25 mouse cellular contexts compared by ENCODE assay signal in the genomic region with DNA sequence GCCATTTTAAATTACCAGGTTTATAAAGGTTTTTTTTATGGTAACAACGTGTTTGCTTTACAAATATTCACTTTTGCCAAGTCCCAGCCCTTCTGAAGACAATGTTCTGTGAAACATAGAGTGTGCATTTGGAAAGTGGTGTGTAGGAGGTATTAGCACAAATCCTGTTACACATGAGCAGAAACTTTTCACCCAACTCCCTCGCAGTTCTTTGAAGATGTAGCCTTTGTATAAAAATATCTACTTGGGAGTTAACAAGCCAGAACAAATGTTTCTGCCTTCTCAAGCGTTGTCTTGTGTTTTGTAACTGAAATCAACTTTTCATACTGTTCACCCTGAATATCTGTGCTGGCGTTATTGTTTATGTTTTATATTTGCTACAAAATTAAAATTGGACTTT.
DNase-seq lines count a peak whose midpoint lies in the region; ATAC-seq and TF ChIP-seq lines count a peak whose summit lies in the region.
"Had no signal": no experiment of that assay in that cellular context is flagged by ENCODE, and none has a peak within 500 bp of the region (broad histone marks: within the 10 kb centered on the region; RNA-seq: fewer than 3 reads in every experiment).

No protein-coding gene starts in this region.

- peak; percentile 72; the same call in 1 of the 2 replicates for ATAC-seq in kidney, embryonic 14.5 days (ENCODE audit: low FRiP score, low TSS enrichment)
- ATAC-seq: CD4-positive, CD25-positive, alpha-beta regulatory T cell, adult 4 months; hindbrain, embryonic 16.5 days; intestine, embryonic 16.5 days; liver, embryonic 12.5 days; midbrain, embryonic 15.5 days had no signal

- no peaks in the 10 kb centered on the region for H3K27me3 ChIP-seq in kidney, embryonic 14.5 days (ENCODE audit: control insufficient read depth, insufficient read depth, low read length)
- no peaks in the 10 kb centered on the region for H3K27me3 ChIP-seq in kidney, adult 2 months (replicated peaks; ENCODE audit: control insufficient read depth, insufficient read depth, low read length)
- H3K27me3 ChIP-seq: embryonic facial prominence, embryonic 15.5 days; heart, embryonic 12.5 days; limb, embryonic 13.5 days; liver, embryonic 12.5 days; midbrain, embryonic 15.5 days; neural tube, embryonic 13.5 days had no signal

- WGBS in kidney, embryonic 14.5 days = 26% methylated on average over 4 of the region's 4 CpGs
- WGBS in kidney, adult 2 months = 28% methylated on average over 4 of the region's 4 CpGs

- H3K4me1 ChIP-seq in kidney, embryonic 14.5 days (ENCODE audit: control insufficient read depth, insufficient read depth, low read length) = peaks cover 4% of the 10 kb centered on the region; the same call in 1 of the 2 replicates
- H3K4me1 ChIP-seq in kidney, adult 2 months (ENCODE audit: control insufficient read depth, insufficient read depth, low read length) = no peaks in the 10 kb centered on the region
- H3K4me1 ChIP-seq: embryonic facial prominence, embryonic 15.5 days; heart, embryonic 12.5 days; hindbrain, embryonic 10.5 days; limb, embryonic 13.5 days; liver, embryonic 12.5 days; midbrain, embryonic 15.5 days; neural tube, embryonic 13.5 days had no signal

- no peak overlapping the region for H3K27ac ChIP-seq in kidney, embryonic 14.5 days (ENCODE audit: low read depth, low read length)
- H3K27ac ChIP-seq in kidney, adult 2 months (ENCODE audit: insufficient read depth, low read depth, low read length) = no peak overlapping the region
- H3K27ac ChIP-seq: embryonic facial prominence, embryonic 15.5 days; hindbrain, embryonic 10.5 days; limb, embryonic 13.5 days; liver, embryonic 12.5 days; midbrain, embryonic 15.5 days; neural tube, embryonic 13.5 days had no signal

- H3K4me3 ChIP-seq in kidney, embryonic 14.5 days (ENCODE audit: low read length) = no peak overlapping the region
- H3K4me3 ChIP-seq in kidney, adult 2 months (ENCODE audit: insufficient read depth, low read depth, low read length) = no peak overlapping the region
- H3K4me3 ChIP-seq: embryonic facial prominence, embryonic 15.5 days; heart, embryonic 12.5 days; hindbrain, embryonic 10.5 days; limb, embryonic 13.5 days; liver, embryonic 12.5 days; midbrain, embryonic 15.5 days; neural tube, embryonic 13.5 days had no signal

- no peak overlapping the region for H3K4me2 ChIP-seq in kidney, embryonic 14.5 days (replicated peaks; ENCODE audit: low read depth, low read length)
- H3K4me2 ChIP-seq: embryonic facial prominence, embryonic 15.5 days; heart, embryonic 12.5 days; limb, embryonic 13.5 days; liver, embryonic 12.5 days; midbrain, embryonic 15.5 days; neural tube, embryonic 13.5 days had no signal

- no peak for DNase-seq in kidney, adult 2 months
- peak; percentile 48 for DNase-seq in layer of hippocampus, adult 9-11 months
- no peak for DNase-seq in layer of hippocampus, postnatal 36 days
- DNase-seq in right cerebral cortex, adult 18-20 months = peak; percentile 35
- no peak for DNase-seq in right cerebral cortex, postnatal 25 days
- DNase-seq in telencephalon, adult 2 months (ENCODE audit: low read depth, low spot score) = peak; percentile 68
- DNase-seq: adrenal gland, postnatal 25 days; cerebellum, adult 9-11 months; gastrocnemius, postnatal 25 days; heart, adult 18-20 months; heart, postnatal 10 days; kidney, postnatal 10 days; retina, postnatal 1 day; thymus, postnatal 14 days had no signal

- no peaks in the 10 kb centered on the region for H3K36me3 ChIP-seq in kidney, embryonic 14.5 days (ENCODE audit: control insufficient read depth, insufficient read depth, low read length)
- H3K36me3 ChIP-seq in kidney, adult 2 months (ENCODE audit: control insufficient read depth, insufficient read depth, low read length) = no peaks in the 10 kb centered on the region
- H3K36me3 ChIP-seq: embryonic facial prominence, embryonic 15.5 days; heart, embryonic 12.5 days; hindbrain, embryonic 10.5 days; limb, embryonic 13.5 days; liver, embryonic 12.5 days; midbrain, embryonic 15.5 days; neural tube, embryonic 13.5 days had no signal

- no peaks in the 10 kb centered on the region for H3K9me3 ChIP-seq in kidney, embryonic 14.5 days (ENCODE audit: control insufficient read depth, low read length)
- H3K9me3 ChIP-seq: embryonic facial prominence, embryonic 15.5 days; heart, embryonic 12.5 days; hindbrain, embryonic 10.5 days; limb, embryonic 13.5 days; liver, embryonic 12.5 days; midbrain, embryonic 15.5 days; neural tube, embryonic 13.5 days had no signal

- no peak for TF ChIP-seq CTCF in kidney, adult 2 months (conservative IDR thresholded peaks at IDR 0.05; ENCODE audit: insufficient read depth, insufficient read length, low read depth, low read length)

- TF ChIP-seq POLR2A in kidney, adult 2 months (IDR thresholded peaks at IDR 0.05; ENCODE audit: low read depth, low read length) = no peak

- H3K9ac ChIP-seq in kidney, embryonic 14.5 days (ENCODE audit: low read depth, low read length) = no peak overlapping the region
- H3K9ac ChIP-seq: embryonic facial prominence, embryonic 15.5 days; heart, embryonic 12.5 days; limb, embryonic 13.5 days; liver, embryonic 12.5 days; midbrain, embryonic 15.5 days; neural tube, embryonic 13.5 days had no signal

Comparison
In these comparisons a context has a peak if more than half of its experiments do, and no peak if none do; other contexts are left out.
1. DNase-seq: peak in layer of hippocampus, adult 9-11 months (single experiment), right cerebral cortex, adult 18-20 months (single experiment) and telencephalon, adult 2 months (single experiment); none in kidney, adult 2 months (single experiment), layer of hippocampus, postnatal 36 days (0 of 2) and right cerebral cortex, postnatal 25 days (single experiment).